Mouse (Mus musculus) bone marrow macrophage, adult 2 months (primary cell): ENCODE data around the gene Gm17019.
"Not testable (repeated sequence)": the region's sequence is repeated elsewhere in the genome, so short reads cannot be mapped to it uniquely, and the experiment has no call there.

Experiments used
- CTCF ChIP-seq: IDR thresholded peaks from 2 replicates; pipeline ENCODE4 v1.5.1; 2012; ENCODE audit warnings: low read depth, mild to moderate bottlenecking, low read length, moderate library complexity
- POLR2A ChIP-seq: IDR thresholded peaks from 2 replicates; pipeline ENCODE4 v1.6.1; 2012; ENCODE audit warnings: mild to moderate bottlenecking, low read depth, low read length, borderline replicate concordance

DNA sequence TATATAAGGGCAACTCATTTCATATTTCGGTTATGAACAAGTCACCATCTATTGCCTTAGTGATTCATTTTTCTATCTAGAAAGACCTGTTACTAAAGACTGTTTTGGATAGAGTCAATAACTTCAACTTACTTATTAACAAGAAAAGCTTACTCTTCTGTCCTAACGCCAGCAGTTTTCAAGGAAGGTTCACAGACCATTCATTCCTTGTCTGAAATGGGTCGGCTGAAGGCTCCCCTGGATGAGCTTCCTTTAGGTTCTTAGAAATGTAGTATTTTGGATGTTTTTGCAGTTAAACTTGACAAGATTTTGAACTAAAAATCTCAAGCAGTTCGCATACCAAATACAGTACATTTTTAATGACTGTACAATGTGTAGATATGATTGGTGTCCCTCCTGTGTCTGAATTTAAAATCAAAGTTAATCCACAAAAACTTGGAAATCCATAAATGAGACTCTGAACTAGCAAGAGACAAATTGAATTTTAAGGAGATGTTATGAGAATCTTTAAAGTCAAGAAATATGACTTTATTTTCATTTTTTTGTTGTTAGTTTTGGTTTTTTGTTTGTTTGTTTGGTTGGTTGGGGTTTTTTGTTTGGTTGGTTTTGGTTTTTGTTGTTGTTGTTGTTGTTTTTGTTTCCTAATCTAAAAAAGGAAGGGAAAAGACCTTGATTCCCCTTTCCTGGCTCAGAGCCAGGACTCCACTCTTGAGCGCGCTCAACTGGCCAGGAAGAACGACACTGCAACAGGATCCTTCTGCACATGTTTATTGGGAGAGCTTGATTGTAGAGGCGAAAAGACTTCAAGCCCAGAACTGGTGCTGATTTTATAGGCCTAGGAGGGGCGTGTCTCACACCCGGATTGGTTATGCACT, 21.6 kb upstream of the Gm17019 start:
- TF ChIP-seq POLR2A, CTCF: not testable (repeated sequence)
